Mouse (Mus musculus) C3H10T1/2 (cell line): ENCODE measurements around the gene Ap1s3. TPM values are rescaled to one million over a fixed set of nuclear protein-coding genes. Genes with fewer than 3 reads are reported as not detected.

Experiments
- polyA plus RNA-seq, 2 experiments: library from polyadenylated mRNA; unstranded; fragments of >200 nt; fragmentation: generic; extraction: Trizol; gene quantifications; one replicate each; pipeline ENCODE4 v1.2.1; 2012; ENCODE audit warnings: missing spikeins in 2 of 2

Gene Ap1s3
- polyA plus RNA-seq = under 1 TPM in 1 of 2 experiments, not detected in 1; 0.01 TPM

GRCm38 (mm10) chr1:79671543-79672337, at the start of gene Ap1s3:
TSS of gene Ap1s3 (minus strand) at chr1:79671972.

Other genes starting within 250 kb of the Ap1s3 start
- under 1 TPM in 1 of 2 experiments, not detected in 1; 0.02 TPM for gene Scg2, start 231.9 kb downstream of the Ap1s3 start, polyA plus RNA-seq
- 10 to 100 TPM; 10.9 to 19.8 TPM for gene Mrpl44, start 104.0 kb upstream of the Ap1s3 start, polyA plus RNA-seq
- gene Wdfy1, start 104.2 kb upstream of the Ap1s3 start, polyA plus RNA-seq = 10 to 100 TPM; 12.1 to 19.3 TPM
- 100 to 1,000 TPM in 1 of 2 experiments, 1 to 10 TPM in 1; 1.4 to 221 TPM for gene Serpine2, start 189.2 kb upstream of the Ap1s3 start, polyA plus RNA-seq